Mouse (Mus musculus) R1 (cell line): Measurements from ENCODE around the gene Zic2.

Source experiments
- DNase-seq: peaks from one replicate; pipeline ENCODE4 v3.0.0-alpha.2; 2018; ENCODE audit warnings: low read depth, low spot score

The Zic2 gene

GRCm38 (mm10) chr14:122461966-122462365 lies 13.3 kb upstream of the Zic2 start:
- no peak for DNase-seq

- DNase-seq = no peak
Observed at GRCm38 (mm10) chr14:122462689-122463079, 12.6 kb upstream of the Zic2 start.

GRCm38 (mm10) chr14:122463080-122463691 lies 12.0 kb upstream of the Zic2 start:
- DNase-seq = peak; percentile 44

GRCm38 (mm10) chr14:122463734-122464341 lies 11.4 kb upstream of the Zic2 start:
- peak; percentile 53 for DNase-seq

- no peak for DNase-seq
Observed at GRCm38 (mm10) chr14:122464351-122464762, 10.9 kb upstream of the Zic2 start.

GRCm38 (mm10) chr14:122464763-122465741 lies 10.2 kb upstream of the Zic2 start, which contains the start of gene Zic5:
Gene Zic5, minus strand, starts transcription at chr14:122465677.
- DNase-seq = peak; percentile 93

- DNase-seq = peak; percentile 63
Observed at GRCm38 (mm10) chr14:122465931-122466490, 9.2 kb upstream of the Zic2 start.

- no peak for DNase-seq
Observed at GRCm38 (mm10) chr14:122466756-122467362, 8.4 kb upstream of the Zic2 start.

GRCm38 (mm10) chr14:122467926-122468841 lies 7.1 kb upstream of the Zic2 start:
- peak; percentile 85 for DNase-seq

GRCm38 (mm10) chr14:122468971-122469755 lies 6.1 kb upstream of the Zic2 start:
- DNase-seq = no peak

- DNase-seq = no peak
Observed at GRCm38 (mm10) chr14:122471449-122472085, 3.7 kb upstream of the Zic2 start.

- no peak for DNase-seq
Observed at GRCm38 (mm10) chr14:122472161-122472560, 3.1 kb upstream of the Zic2 start.

- DNase-seq = no peak
Observed at GRCm38 (mm10) chr14:122472647-122473046, 2.6 kb upstream of the Zic2 start.

- DNase-seq = peak; percentile 22
Observed at GRCm38 (mm10) chr14:122473211-122473751, 2.0 kb upstream of the Zic2 start.

- DNase-seq = peak; percentile 93
Observed at GRCm38 (mm10) chr14:122474041-122474890, 969 bp upstream of the Zic2 start.

- DNase-seq = peak; percentile 57
Observed at GRCm38 (mm10) chr14:122475557-122476040, 364 bp downstream of the Zic2 start.

- DNase-seq = peak; percentile 69
Observed at GRCm38 (mm10) chr14:122476041-122476821, 996 bp downstream of the Zic2 start.
